Mouse (Mus musculus): ENCODE results near the gene Sgcb. TPM values are rescaled to one million over a fixed set of nuclear protein-coding genes. Genes with fewer than 3 reads are reported as not detected.
A peak's percentile ranks its signal among the peaks of the same experiment; 100 is the strongest.

Sgcb gene
- polyA plus RNA-seq, 1 experiment from 2014 or later: 14.3 TPM

DNA sequence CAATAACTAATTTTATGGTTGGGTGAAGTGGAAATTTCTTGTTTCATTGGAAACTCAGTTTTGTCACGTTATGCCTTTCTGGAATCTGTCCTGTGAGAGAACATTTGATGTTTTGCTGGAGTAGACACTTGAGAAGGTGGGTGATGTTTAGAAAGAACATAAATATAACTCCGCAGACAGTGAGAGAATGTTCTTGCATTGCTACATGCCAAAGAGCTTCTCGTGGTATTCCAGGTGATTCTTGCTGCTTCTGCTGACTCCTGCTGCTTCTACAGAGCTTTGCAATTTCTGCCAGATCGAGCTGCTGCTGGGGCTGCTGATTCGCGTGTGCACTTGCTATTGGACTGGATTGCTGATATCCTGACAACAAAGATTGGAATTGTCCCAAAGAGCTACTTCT lies 42.6 kb downstream of the Sgcb start:
- Histone ChIP-seq H3K27me3 (ENCODE audit: insufficient read depth, low read length) (no peaks in the 10 kb centered on the region), H3K36me3 (ENCODE audit: insufficient read depth, low read length) (no peaks in the 10 kb centered on the region), H3K9ac (ENCODE audit: low read depth, low read length) (no peak overlapping the region), H3K4me2 (ENCODE audit: low read length) (no peak overlapping the region), H3K4me1 (replicated peaks; ENCODE audit: insufficient read depth, low read length) (no peaks in the 10 kb centered on the region), H3K27ac (no peak overlapping the region), H3K9me3 (replicated peaks; ENCODE audit: low read length) (no peaks in the 10 kb centered on the region), H3K4me3 (replicated peaks; ENCODE audit: low read depth, low read length) (no peak overlapping the region)
- 79% methylated on average over 6 of the region's 6 CpGs for WGBS
- ATAC-seq (replicated peaks; ENCODE audit: low FRiP score, low read depth): no peak
- no peak for TF ChIP-seq CTCF (IDR thresholded peaks at IDR 0.05; ENCODE audit: low read depth)
- DNase-seq (ENCODE audit: low spot score): no peak

DNA sequence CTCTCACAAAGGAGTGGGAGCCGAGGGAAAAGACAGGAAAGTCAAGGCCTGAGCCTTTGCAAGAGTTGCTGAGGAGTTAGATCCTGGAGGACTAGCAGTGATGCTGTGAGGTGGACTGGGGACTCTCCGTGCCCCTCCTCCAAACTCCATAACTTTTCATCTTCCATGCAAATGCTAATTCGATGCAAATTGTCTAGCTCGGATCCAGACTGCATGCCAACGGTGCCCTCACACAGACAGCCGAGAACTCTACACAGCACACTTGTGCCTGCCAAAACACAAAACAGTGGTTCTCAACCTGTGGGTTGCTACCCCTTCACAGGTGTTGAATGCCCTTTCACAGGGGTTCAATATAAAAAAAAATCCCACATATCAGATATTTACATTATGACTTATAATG lies 43.0 kb downstream of the Sgcb start:
- Histone ChIP-seq H3K4me3 (replicated peaks; ENCODE audit: low read depth, low read length) (no peak overlapping the region), H3K4me2 (ENCODE audit: low read length) (no peak overlapping the region), H3K27ac (no peak overlapping the region), H3K9ac (ENCODE audit: low read depth, low read length) (no peak overlapping the region), H3K36me3 (ENCODE audit: insufficient read depth, low read length) (no peaks in the 10 kb centered on the region), H3K27me3 (ENCODE audit: insufficient read depth, low read length) (no peaks in the 10 kb centered on the region), H3K4me1 (replicated peaks; ENCODE audit: insufficient read depth, low read length) (no peaks in the 10 kb centered on the region), H3K9me3 (replicated peaks; ENCODE audit: low read length) (no peaks in the 10 kb centered on the region)
- DNase-seq (ENCODE audit: low spot score) (no peak), ATAC-seq (replicated peaks; ENCODE audit: low FRiP score, low read depth) (no peak)
- no peak for TF ChIP-seq CTCF (IDR thresholded peaks at IDR 0.05; ENCODE audit: low read depth)
- WGBS: 95% methylated on average over 6 of the region's 6 CpGs

GRCm38 (mm10) chr5:73602865-73603264 lies 44.7 kb downstream of the Sgcb start:
- H3K4me2 ChIP-seq (ENCODE audit: low read length): no peak overlapping the region
- peak; percentile 44; the same call in 1 of the 2 replicates for TF ChIP-seq CTCF (IDR thresholded peaks at IDR 0.05; ENCODE audit: low read depth)
- H3K9ac ChIP-seq (ENCODE audit: low read depth, low read length): no peak overlapping the region
- H3K27me3 ChIP-seq (ENCODE audit: insufficient read depth, low read length): no peaks in the 10 kb centered on the region
- H3K4me1 ChIP-seq (replicated peaks; ENCODE audit: insufficient read depth, low read length): no peaks in the 10 kb centered on the region
- no peaks in the 10 kb centered on the region for H3K9me3 ChIP-seq (replicated peaks; ENCODE audit: low read length)
- no peak overlapping the region for H3K27ac ChIP-seq
- 81% methylated on average over 3 of the region's 3 CpGs for WGBS
- DNase-seq (ENCODE audit: low spot score): no peak
- no peak overlapping the region for H3K4me3 ChIP-seq (replicated peaks; ENCODE audit: low read depth, low read length)
- ATAC-seq (replicated peaks; ENCODE audit: low FRiP score, low read depth): no peak
- no peaks in the 10 kb centered on the region for H3K36me3 ChIP-seq (ENCODE audit: insufficient read depth, low read length)

GRCm38 (mm10) chr5:73601361-73601763 lies 46.2 kb downstream of the Sgcb start:
- Histone ChIP-seq H3K27ac (no peak overlapping the region), H3K36me3 (ENCODE audit: insufficient read depth, low read length) (no peaks in the 10 kb centered on the region), H3K9me3 (replicated peaks; ENCODE audit: low read length) (no peaks in the 10 kb centered on the region), H3K27me3 (ENCODE audit: insufficient read depth, low read length) (no peaks in the 10 kb centered on the region), H3K4me1 (replicated peaks; ENCODE audit: insufficient read depth, low read length) (no peaks in the 10 kb centered on the region), H3K9ac (ENCODE audit: low read depth, low read length) (no peak overlapping the region), H3K4me2 (ENCODE audit: low read length) (no peak overlapping the region), H3K4me3 (replicated peaks; ENCODE audit: low read depth, low read length) (no peak overlapping the region)
- no peak for TF ChIP-seq CTCF (IDR thresholded peaks at IDR 0.05; ENCODE audit: low read depth)
- WGBS: 75% methylated on average over 8 of the region's 8 CpGs
- DNase-seq (ENCODE audit: low spot score): no peak
- ATAC-seq (replicated peaks; ENCODE audit: low FRiP score, low read depth): no peak

DNA sequence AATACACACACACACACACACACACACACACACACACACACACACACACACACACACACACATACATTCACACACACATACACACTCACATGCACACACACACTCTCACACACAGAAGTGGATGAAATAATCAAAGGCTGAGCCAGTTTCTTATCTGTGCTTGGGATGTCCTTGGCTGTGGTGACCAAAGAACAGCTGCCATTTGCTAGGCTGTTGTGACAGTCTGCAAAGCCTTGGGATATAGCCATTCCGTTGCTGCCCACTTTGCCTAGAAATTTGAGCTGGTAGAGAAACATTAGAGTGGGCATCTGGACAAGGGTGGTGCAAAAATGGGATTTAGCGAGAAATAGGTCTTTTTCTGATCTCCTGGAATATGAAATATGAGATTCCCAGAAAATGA lies 47.6 kb downstream of the Sgcb start:
- DNase-seq (ENCODE audit: low spot score): no peak
- no peak for ATAC-seq (replicated peaks; ENCODE audit: low FRiP score, low read depth)
- 55% methylated on average over 2 of the region's 2 CpGs for WGBS

GRCm38 (mm10) chr5:73598943-73599695 lies 48.5 kb downstream of the Sgcb start:
- DNase-seq (ENCODE audit: low spot score) (no peak), ATAC-seq (replicated peaks; ENCODE audit: low FRiP score, low read depth) (no peak)
- Histone ChIP-seq H3K9ac (ENCODE audit: low read depth, low read length) (no peak overlapping the region), H3K27me3 (ENCODE audit: insufficient read depth, low read length) (no peaks in the 10 kb centered on the region), H3K27ac (no peak overlapping the region), H3K4me3 (replicated peaks; ENCODE audit: low read depth, low read length) (no peak overlapping the region), H3K4me1 (replicated peaks; ENCODE audit: insufficient read depth, low read length) (no peaks in the 10 kb centered on the region), H3K9me3 (replicated peaks; ENCODE audit: low read length) (no peaks in the 10 kb centered on the region), H3K36me3 (ENCODE audit: insufficient read depth, low read length) (no peaks in the 10 kb centered on the region), H3K4me2 (ENCODE audit: low read length) (no peak overlapping the region)
- TF ChIP-seq CTCF (IDR thresholded peaks at IDR 0.05; ENCODE audit: low read depth): no peak
- WGBS: 74% methylated on average over 5 of the region's 5 CpGs

More for the DNA sequence above, 47.6 kb downstream of the Sgcb start:
- no peak for TF ChIP-seq CTCF (IDR thresholded peaks at IDR 0.05; ENCODE audit: low read depth)
- Histone ChIP-seq H3K4me3 (replicated peaks; ENCODE audit: low read depth, low read length) (no peak overlapping the region), H3K27ac (no peak overlapping the region), H3K9me3 (replicated peaks; ENCODE audit: low read length) (no peaks in the 10 kb centered on the region), H3K4me1 (replicated peaks; ENCODE audit: insufficient read depth, low read length) (no peaks in the 10 kb centered on the region), H3K4me2 (ENCODE audit: low read length) (no peak overlapping the region), H3K27me3 (ENCODE audit: insufficient read depth, low read length) (no peaks in the 10 kb centered on the region), H3K36me3 (ENCODE audit: insufficient read depth, low read length) (no peaks in the 10 kb centered on the region), H3K9ac (ENCODE audit: low read depth, low read length) (no peak overlapping the region)

- no peak for ATAC-seq (replicated peaks; ENCODE audit: low FRiP score, low read depth)
- no peaks in the 10 kb centered on the region for H3K4me1 ChIP-seq (replicated peaks; ENCODE audit: insufficient read depth, low read length)
- 59% methylated on average over 3 of the region's 3 CpGs for WGBS
Measured at GRCm38 (mm10) chr5:73587119-73587518, 60.5 kb downstream of the Sgcb start.

More at GRCm38 (mm10) chr5:73587119-73587518, 60.5 kb downstream of the Sgcb start:
- no peak overlapping the region for H3K4me3 ChIP-seq (replicated peaks; ENCODE audit: low read depth, low read length)
- H3K9me3 ChIP-seq (replicated peaks; ENCODE audit: low read length): no peaks in the 10 kb centered on the region
- no peak overlapping the region for H3K4me2 ChIP-seq (ENCODE audit: low read length)
- H3K27me3 ChIP-seq (ENCODE audit: insufficient read depth, low read length): no peaks in the 10 kb centered on the region
- no peak overlapping the region for H3K9ac ChIP-seq (ENCODE audit: low read depth, low read length)
- no peak for DNase-seq (ENCODE audit: low spot score)
- no peak for TF ChIP-seq CTCF (IDR thresholded peaks at IDR 0.05; ENCODE audit: low read depth)
- H3K27ac ChIP-seq: no peak overlapping the region
- no peaks in the 10 kb centered on the region for H3K36me3 ChIP-seq (ENCODE audit: insufficient read depth, low read length)

Data from kidney, postnatal 0 days (tissue).